Mouse (Mus musculus) CH12F3 (cell line): ENCODE measurements around the gene Gm7929.
"Not testable (repeated sequence)": the region's sequence is repeated elsewhere in the genome, so short reads cannot be mapped to it uniquely, and the experiment has no call there.

Experiments
- in situ Hi-C: fragments of 300-500 bp; cut with MboI; formaldehyde crosslinking; loops from 2 replicates; pipeline ENCODE4 v1.14.3; 2020; ENCODE audit warnings: low sequenced_read_pairs

Gm7929 gene

GRCm38 (mm10) chr14:41750514-41750913 is at the start of gene Gm7929:
Gm7929 (minus strand) TSS chr14:41750614.
- in situ Hi-C loops = not testable (repeated sequence)

DNA sequence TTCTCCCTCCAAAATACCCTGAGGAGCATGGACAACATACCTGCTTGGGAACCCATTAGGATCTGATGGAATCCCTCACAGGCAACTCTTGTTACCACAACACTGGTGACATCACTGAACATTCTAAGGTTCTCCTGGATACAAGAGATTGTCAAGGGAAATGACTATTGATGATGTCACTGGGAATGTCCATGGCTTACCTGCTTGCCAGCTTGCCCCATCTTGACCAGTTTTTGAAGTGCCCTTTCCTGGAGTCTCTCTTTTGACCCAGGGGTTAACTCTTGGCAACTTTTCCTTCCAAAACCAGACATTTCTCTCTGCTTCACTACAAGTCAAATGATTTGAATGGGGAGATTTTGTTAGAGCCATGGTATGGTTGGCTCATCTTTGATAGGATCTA is 21.9 kb upstream of the Gm7929 start, which contains the start of gene Gm47189:
Gene Gm47189 (minus strand): TSS at position 101 of the 400 bp plus-strand sequence.
- in situ Hi-C loops = not testable (repeated sequence)

DNA sequence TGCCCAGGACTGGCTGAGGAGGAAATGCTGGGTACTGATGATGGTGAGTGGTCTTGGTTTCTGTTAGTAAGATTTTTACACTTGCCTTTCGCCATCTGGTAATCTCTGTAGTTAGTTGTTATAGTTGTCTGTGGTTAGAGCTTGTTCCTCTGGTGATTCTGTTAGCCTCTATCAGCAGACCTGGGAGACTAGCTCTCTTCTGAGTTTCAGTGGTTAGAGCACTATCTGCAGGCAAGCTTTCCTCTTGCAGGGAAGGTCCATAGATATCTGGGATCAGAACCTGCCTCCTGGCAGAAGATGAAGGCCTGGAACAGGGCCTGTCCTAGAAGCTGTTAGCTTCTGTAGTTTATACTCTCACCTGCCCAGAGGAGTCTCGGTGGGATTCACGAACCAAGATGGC is 5.5 kb upstream of the Gm7929 start:
- in situ Hi-C loops = not testable (repeated sequence)

- in situ Hi-C loops = not testable (repeated sequence)
Observed at GRCm38 (mm10) chr14:41723437-41723836, 27.0 kb downstream of the Gm7929 start.

DNA sequence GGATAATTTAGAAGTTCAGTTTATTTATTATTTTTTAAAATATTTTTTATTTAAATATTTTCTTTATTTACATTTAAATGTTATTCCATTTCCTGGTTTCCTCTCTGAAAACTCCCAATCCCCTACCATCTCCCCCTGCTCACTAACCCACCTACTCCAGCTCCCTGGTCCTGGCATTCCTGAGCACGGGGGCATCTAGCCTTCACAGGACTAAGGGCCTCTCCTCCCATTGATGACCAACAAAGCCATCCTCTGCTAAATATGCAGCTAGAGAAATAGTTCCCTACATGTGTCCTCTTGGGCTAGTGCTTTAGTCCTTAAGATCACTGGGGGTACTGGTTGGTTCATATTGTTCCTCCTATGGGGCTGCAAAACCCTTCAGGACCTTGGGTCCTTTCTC is 33.2 kb downstream of the Gm7929 start:
- in situ Hi-C loops = not testable (repeated sequence)

- in situ Hi-C loops = not testable (repeated sequence)
Observed at GRCm38 (mm10) chr14:41701785-41702184, 48.6 kb downstream of the Gm7929 start, which contains the start of gene Gm8068. Gm8068 (minus strand) TSS chr14:41701885.
